Mouse (Mus musculus) spleen, adult 2 months (tissue): Measurements from ENCODE around the gene Ints7.

ENCODE experiments used
- CTCF ChIP-seq: fragments of 200-500 bp; IDR thresholded peaks from 2 replicates; pipeline ENCODE4 v1.5.1; 2011; ENCODE audit warnings: mild to moderate bottlenecking, inconsistent platforms; ENCODE audit not compliant: insufficient read depth, insufficient read length, insufficient replicate concordance; ENCODE audit errors: extremely low read depth
- POLR2A ChIP-seq: fragments of 200-500 bp; IDR thresholded peaks from 2 replicates; pipeline ENCODE4 v1.6.1; 2011; ENCODE audit warnings: low read depth, low read length, inconsistent platforms

GRCm38 (mm10) chr1:191543747-191544146 lies 31.7 kb upstream of the Ints7 start:
- TF ChIP-seq POLR2A (no peak), CTCF (no peak)
